Mouse (Mus musculus) small intestine, adult 2 months (tissue): ENCODE results near the gene Serac1.

Source experiments
- CTCF ChIP-seq: fragments of 200-500 bp; IDR thresholded peaks from 2 replicates; pipeline ENCODE4 v1.5.1; 2012; ENCODE audit warnings: low read depth, mild to moderate bottlenecking, control low read depth, inconsistent platforms, low read length, moderate library complexity, mixed read lengths; ENCODE audit not compliant: insufficient replicate concordance, insufficient read length; ENCODE audit errors: extremely low read depth
- POLR2A ChIP-seq: fragments of 200-500 bp; IDR thresholded peaks from 2 replicates; pipeline ENCODE4 v1.6.1; 2012; ENCODE audit warnings: low read depth, mild to moderate bottlenecking, control low read depth, inconsistent platforms, low read length, moderate library complexity

DNA sequence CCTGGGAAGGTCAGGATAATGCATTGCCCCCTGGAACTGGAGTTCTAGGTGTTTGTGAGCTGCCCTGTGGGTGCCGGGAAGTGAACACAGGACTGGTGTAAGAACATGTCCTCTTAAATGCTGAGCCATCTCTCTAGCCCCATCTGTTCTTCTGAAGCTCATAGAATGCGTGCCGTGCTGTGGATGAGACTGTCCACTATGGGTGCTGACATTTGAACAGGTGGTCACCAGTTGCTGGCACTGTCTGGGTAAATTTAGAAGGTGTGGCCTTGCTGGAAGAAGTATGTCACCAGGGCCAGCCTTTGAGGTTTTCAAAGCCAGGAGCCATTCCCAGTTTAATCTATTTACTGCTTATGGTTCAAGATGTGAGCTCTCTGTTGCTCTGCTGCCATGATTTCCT is 22.7 kb upstream of the Serac1 start:
- TF ChIP-seq CTCF (no peak), POLR2A (no peak)
